Mouse (Mus musculus): ENCODE measurements at regions not wholly inside any gene's neighbourhood (a gene's known extent, or its start where the extent isn't known, plus 50 kb on each side); places are given as distances from the start of the nearest gene placed in this dataset.

DNA sequence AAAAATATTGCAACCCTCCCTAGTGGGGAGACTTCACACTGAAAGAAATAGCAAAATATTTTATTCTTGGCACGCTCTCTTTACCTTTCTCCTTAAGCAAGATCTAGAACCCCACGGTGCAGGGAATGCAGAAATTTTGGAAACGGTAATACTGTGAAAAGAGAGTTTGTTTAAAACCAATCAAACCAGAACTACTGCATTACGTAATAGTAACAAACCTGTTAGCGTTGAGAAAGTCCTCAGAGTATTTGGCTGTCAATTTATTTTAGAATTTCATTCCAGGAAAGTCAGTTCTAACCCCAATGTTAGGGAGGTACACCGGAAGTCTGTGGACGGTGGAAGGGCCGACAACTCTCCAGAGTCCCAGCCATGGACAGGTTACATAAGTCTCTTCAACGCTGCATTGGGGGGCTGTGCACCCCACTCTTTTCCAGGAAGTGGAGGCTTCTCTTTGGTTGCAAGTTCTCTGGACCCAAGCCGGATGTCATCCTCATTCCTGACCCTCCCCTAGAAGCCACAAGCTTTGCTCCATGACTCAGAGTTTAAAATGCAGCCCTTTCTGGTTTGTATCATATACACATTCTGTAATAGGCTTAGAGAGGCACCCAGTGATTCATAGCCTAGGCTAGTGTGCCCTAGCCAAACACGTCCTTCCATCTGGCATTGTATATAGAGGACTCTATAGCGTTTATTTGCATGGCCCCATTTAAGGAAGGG lies 105.0 kb upstream of the Frmd6 start:
- DNase-seq, result peak in 1 of 2 experiments; percentile 13

DNA sequence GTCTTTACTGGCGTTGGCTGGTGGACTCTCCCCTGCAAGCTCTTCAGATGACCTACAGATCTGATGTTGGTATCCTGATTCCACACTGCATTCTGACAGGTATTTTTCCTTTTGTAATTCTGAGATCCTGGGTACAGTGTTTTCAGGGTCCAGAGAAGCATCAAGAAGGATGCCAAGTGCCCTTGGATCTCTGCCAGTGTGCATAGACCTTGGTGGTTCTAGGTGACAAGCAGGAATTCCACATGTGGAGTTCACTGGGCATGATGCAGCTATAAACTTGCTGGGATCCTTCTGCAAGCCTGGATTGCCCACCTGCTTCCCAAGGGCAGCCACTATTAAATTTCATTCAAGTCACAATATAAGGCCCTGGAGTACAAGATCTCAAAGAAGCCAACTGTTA lies 100.0 kb upstream of the Frmd6 start:
- no peak for DNase-seq

DNA sequence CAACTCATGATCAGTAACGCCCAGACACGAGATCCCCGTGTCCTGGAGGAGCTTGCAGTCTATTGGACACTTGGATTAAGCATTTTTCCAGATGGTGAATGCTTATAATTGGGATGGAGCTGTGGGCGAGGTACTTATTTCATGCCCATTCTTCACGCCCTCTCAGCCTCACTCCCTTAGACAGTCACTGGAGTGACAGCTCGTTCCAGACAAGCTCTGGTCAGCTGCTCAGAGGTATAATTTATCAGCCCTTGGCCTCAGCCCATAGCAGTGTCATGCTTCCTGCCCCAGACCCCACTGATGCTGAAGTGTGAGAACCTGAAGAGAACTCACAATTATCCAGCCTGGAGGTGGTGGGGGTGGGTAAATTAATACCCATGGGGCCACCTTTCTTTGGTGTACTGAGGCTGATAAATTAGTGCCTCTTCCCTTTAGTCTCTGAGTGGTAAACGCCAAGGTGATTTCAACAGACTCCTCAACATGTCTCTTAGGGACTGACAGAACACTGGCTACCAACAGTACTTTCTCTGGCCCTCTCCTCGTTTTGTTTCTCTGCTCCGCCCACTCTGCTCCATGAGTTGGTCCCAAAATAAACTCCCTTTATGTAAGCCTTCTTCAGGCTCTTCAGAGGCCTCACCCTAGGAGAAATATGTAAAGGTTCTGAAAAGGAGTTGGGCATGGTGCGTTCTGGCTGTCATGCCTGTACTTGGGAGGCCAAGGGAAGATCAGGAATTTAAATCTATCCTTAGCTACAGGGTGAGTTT lies 97.6 kb upstream of the Frmd6 start:
- no peak for DNase-seq

DNA sequence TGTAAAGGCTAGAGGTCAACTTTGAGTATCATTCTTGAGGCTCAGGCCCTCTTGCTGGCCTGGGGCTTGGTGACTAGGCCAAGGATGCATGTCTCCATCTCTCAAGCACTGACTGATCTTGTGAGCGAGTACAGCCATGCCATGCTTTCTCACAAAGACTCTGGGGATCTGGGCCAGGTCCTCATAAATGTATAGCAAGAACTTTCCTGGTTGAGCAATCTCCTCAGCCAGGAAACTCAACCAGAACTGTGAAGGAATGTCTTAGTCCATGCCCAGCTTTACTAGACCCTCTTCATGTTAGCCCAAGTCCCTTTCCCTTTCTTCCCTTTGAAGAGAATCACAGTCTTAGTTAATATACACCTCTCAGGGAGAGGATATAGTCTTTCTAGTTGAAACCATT lies 96.9 kb upstream of the Frmd6 start:
- no peak for DNase-seq

DNA sequence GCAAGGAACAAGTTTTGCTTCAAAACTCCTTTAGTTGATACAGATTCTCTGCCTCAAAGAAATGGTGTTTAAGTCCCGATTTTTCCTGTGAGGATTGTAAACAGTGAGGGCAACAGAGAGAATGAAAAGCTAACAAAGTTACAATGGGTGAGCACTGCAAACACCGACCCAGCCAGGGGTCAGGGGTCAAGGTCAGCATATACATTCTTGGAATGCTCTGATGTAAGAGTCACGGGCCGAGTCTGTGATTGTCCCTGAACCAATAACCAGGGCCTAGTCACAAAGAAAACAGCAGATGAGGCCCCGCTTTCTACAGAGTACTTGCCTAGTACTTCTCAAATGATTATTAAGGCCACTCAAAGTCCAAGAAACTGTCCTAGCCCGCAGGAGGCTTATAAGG lies 95.4 kb upstream of the Frmd6 start:
- no peak for DNase-seq

DNA sequence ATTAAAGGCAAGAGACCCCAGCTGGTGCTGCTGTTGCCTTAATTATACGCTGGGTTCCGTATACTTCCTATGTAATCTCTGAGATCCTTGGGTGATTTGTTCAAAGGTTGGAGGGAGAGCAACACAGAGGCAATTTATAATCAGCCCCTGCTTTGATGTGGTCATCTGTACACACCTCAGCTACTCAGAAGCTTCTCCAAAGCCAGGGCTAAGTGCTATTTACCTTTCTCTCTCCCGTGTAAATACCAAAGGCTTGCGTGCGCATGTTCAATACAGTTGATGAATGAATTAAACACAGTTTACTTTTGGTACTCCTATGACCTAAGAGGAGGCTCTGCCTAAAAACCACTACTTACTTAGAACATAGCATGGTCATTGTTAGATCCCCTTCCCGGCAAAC lies 93.8 kb upstream of the Frmd6 start:
- DNase-seq, result no peak

DNA sequence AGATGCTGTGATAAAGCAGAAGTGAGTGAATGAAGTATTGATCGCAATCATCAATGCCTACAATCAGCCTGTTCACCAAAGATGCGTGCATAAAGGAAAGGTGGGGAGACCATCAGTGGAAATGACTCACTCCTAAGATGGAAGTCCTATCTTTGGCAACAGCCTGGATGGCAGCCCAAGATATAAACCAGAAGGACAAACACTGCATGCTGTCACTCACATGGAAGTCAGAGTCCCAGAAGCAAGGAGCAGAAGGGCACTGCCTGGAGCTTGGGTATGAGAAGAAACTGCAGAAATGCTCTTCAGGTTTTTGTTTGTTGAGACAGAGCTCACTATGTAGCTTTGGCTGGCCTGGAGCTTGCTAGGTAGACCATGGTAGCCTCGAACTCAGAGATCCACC lies 92.7 kb upstream of the Frmd6 start:
- no peak for DNase-seq

DNA sequence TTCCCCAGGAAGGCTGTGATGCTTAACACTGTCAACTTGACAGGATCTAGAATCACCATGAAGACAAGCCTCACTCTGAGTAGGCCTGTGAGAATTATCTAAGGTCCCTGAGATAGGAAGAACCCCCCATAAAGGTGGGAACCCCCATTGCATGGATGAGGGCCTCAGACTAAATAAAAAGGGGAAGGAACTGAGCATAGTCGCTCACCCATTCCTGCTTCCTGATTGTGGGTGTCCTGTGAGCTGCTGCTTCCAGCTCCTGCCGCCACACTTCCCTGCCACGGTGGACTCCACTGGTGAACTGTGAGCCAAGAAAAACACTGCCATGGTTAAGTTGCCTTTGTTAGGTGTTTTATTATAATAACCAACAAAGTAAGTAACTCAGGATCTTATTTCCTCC lies 86.8 kb upstream of the Frmd6 start:
- DNase-seq, result no peak

DNA sequence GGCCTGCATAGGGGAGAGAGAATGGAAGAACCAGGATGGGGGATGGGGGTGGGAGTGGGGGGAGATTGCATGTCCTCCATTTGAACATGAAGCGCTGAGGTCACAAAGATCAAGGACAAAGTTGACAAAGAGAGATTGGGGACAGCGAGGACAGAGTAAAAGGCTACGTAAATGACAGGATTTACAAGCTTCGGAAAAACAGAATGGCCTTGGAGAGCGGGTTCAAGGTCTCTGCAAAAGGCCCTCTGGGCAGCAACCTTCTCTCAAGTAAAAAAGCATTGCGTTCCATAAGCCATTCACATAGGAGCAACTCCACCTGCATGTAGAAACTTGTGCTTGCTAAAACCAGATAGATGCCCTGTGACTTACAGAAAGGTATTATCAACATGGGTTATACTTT lies 86.0 kb upstream of the Frmd6 start:
- DNase-seq, result no peak

DNA sequence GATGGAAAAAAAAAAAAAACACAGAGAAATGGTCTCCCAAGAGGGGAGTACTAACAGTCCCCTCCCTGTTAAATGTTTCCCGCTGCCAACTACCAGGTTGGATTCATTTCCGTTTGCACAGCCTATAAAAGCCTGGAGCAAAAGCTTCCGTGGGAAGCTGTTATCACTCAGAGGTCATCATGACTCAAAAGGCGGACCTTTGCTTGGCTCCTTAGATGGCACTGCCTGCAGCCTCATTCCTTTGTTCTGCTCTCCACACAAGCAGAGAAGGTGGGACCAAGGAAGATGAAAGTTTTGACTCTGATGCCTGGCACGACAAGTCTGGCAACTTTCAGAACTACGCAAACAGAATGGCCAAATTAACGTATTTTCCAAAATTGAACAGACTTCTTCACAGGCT lies 85.5 kb upstream of the Frmd6 start:
- DNase-seq, result no peak

DNA sequence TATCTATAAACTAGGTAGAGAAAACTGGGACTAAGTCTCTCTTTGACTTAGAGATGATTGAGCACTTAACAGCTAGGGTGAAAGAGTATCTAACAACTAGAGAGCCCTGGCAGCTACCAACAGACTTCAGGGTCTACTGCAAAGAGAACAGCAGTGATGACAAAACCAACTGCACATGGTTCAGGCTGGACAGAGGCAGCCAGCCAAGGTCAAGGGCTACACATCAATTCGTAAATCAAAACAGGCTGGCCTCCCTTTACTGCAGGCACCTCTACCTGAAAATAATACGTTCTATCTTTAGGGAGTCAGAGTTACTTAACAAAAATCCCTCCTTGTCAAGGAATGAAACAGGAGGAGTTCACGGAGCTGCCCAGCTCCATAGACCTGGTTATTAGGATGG lies 82.5 kb upstream of the Frmd6 start:
- no peak for DNase-seq

DNA sequence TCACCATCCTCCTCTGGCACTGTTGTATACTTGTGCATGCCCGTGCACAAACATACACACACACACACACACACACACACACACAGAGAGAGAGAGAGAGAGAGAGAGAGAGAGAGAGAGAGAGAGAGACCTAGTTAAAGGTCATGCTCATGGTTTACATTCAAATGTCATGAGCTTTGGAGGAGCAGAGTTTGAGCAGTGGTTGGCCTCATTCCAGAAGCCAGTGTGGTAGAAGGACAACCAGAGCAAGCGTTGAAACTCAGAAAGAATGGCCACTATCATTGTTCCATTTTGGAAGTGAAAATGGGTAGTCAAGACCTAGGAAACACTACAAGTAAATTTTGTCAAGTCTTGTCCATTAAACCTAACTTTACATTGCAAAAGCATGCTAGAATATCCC lies 79.6 kb upstream of the Frmd6 start:
- DNase-seq, result no peak

DNA sequence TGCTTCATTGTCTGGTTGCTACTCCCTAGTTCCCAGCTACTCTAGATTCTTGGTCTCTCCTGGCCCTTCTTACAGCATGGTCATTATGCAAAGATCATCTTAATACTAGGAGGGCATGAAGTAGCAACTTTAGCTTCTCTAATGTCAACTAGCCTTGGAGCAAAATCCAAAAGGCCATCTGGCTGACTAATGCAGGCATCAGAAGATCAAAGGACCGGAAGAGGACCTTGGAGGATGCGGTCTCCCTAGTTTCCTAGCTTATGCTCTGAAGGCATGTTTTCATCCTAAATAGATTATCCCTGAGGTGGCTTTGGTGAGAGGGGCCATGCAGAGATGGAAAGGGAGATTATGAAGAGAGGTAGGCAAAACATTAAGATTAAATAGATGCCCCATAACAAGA lies 75.7 kb upstream of the Frmd6 start:
- DNase-seq, result no peak

DNA sequence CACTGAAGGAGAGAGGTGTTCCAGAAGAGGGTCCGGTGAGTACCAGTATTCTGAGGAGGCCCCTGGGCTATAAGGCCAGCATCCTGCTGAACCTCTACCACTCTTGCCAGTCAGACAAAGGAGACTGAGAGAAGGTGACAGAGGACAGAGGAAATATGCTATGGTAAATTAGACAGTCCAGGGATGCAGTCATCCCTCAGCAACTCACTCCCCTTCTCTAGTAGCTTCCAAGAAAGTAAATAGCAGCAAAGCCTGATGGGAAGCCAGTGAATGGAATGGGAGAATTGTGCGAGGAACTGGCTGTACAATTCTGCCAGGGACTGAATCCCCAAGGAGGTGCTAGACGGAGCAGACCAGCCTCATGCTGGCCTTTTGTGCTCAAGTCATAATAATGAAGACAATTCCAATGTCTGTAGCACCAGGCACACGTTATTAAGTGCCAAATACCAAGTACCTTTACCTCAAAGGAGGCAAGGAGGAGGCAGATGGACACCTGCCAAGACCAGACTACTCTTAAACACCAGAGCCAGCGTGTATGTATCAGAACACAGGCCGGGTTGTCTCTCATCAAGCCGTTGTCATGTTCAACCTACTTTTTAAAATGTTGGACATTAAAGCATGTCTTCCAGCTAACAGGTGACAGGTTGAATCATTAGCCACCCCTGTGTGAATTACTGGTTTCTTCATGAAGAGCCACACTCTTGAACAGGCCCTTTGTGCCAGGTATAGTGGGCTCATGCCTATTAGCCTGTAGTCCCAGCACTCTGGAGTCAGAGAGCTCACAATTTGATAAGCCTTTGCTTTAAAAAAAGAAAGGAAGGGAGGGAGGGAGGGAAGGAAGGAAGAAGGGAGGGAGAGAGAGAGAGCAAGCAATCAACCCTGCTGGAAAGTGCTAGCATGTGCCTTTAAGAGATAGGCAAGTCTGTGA lies 74.4 kb upstream of the Frmd6 start:
- no peak for DNase-seq

DNA sequence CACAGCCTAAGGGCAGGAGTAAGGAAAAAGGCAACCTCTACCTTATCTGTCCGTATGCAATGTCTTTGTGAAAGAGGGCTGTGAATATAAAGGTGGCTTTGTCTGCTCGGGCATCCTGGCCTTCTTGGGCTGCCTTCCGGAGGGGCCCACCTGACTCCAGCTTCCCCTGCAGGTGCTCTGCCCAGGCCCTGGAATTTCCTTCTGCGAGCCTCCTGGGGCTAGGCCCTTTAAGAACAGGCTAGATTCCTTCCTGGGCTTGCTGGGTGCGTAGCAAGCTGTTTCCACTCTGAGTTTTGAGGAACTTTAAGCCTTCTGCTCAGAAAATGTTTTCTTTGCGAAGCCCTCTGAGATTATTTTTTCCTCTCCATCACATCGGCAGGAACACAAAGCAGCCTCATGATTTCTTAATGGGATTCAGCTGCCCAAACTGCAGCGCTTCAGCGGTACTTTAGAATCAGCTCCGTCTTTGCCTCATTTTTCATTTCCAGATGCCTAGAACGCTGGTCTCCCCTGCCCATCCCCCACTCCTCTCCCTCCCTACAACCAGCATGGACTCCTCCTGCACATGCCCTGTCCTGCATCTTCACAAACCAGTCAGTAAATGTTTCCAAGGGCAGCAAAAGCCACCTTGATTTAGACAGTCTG lies 72.9 kb upstream of the Frmd6 start:
- no peak for DNase-seq

DNA sequence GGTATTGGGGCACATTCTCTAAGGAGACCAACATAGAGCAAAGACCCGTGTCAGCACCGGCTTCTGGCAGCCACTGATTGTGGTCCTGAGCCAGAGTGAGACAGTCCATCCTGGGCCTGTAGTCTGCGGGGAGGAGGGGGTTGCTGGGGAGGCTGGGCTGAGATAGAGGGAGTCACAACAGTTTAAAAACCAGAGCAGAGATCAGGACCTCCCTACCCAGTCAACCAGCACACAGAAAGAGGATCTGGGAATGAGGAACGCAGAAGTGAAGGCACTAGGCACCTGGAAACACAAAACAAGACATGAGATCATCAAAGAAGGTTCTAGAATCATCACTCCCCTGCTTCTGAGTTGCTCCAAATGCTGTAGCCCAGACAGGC lies 72.4 kb upstream of the Frmd6 start:
- DNase-seq, result no peak

DNA sequence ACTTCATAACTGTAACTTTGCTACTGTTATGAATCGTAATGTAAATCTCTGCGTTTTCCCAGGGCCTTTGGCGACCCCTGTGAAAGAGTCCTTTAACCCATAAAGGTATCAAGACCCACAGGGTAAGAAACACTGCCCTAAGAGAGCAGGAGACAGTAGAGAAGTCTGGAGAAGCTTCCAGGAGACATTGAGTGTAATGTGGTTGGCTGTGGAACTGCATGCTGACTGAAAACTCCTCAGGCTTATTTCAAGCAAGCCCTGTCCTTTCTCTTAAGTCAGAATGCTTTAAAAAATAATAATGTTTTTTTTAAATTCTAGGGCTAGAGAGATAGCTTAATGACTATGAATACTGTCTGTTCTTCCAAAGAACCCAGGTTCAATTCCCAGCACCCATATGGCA lies 71.9 kb upstream of the Frmd6 start:
- no peak for DNase-seq

DNA sequence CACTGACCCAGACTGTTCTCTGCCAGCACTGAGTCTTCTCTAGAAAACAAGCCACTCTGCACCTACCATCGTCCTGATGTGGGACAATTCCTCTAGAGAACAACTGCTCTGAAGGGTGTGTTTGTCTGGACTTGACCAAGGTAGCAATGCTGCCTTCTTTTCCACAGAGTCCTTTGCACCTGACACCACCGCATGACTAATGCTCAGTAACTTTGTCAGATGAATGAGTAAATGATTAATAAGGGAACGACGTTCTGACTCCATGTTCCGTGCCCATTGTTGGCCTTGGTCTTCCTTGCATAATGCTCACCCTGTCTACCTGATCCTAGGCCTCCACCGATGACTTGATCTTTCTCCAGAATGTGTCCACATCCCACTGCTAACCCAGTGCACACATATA lies 67.2 kb upstream of the Frmd6 start:
- DNase-seq, result no peak

DNA sequence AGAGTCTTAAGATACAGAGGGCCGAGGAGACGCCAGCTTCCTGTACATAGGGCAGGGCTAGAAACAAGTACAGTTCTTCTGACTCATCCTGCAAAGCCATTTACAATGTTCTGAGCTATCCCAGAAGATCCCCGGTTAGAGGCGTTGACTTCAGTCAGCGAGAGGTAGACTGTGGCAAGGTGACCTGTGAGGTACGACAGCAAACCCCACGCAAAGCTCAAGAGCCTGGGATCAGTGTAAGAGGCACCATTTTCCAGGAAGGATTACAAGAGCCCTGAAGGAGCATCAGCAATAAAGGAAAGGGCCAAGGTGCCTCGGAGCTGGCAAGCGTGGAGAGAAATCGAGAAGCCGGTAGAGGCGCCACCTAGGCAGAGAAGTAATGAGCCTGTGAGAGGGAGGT lies 61.8 kb upstream of the Frmd6 start:
- DNase-seq, result no peak

DNA sequence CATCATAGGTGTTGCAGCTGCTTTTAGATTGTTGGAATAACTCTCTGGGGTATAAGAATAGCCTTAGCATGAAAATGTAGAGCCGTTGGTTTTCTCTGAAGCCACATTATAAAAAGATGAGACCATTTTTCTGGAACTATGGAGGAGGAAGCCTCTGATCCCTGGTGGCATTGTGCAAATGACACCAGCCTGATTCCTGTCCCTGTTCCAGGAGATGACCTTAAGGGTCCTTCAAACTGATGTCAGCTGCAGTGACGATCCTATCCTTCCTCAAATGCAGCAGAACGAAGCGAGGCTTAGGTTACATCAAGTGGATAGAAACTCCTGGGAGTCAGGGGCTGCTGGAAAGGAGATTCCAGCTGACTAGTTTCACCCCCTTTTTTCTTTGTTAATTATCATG lies 59.0 kb upstream of the Frmd6 start:
- DNase-seq, result no peak

DNA sequence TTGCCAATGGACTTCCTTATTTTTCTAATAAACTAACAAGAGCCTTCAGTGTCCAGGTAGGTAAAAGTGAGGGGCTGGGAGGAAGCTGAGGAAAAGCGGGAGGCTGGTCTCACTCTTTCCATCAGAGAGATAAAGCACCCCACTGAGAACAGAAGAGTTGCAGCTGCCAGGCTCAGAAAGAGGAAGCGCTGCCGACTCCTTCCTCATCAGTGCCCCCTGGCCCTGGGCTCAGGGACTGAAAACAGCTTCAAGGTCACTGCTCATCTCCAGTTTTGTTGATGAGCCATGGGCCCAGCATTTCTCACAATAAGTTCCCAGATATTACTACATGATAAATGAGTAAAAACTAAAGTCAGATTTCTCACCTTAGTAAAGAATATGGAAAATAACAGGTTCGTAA lies 57.4 kb upstream of the Frmd6 start:
- DNase-seq, result no peak

DNA sequence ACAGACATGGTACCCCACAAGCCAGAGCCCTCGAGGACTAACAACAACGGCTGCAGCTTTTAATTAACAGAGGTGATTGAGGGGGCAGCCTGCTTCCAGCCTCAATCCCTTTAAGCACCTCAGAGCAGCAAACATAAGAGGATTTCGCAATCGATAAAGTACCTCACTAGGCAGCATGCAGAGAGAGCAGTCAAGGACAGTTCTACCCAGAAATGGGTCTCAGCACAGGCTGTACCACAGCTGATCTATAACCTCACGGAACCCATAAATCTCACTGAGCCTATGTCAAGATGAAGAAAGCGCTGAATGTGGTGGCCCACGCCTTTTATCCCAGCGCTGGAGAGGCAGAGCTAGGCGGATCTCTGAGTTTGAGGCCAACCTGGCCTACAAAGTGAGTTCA lies 56.6 kb upstream of the Frmd6 start:
- DNase-seq, result no peak

DNA sequence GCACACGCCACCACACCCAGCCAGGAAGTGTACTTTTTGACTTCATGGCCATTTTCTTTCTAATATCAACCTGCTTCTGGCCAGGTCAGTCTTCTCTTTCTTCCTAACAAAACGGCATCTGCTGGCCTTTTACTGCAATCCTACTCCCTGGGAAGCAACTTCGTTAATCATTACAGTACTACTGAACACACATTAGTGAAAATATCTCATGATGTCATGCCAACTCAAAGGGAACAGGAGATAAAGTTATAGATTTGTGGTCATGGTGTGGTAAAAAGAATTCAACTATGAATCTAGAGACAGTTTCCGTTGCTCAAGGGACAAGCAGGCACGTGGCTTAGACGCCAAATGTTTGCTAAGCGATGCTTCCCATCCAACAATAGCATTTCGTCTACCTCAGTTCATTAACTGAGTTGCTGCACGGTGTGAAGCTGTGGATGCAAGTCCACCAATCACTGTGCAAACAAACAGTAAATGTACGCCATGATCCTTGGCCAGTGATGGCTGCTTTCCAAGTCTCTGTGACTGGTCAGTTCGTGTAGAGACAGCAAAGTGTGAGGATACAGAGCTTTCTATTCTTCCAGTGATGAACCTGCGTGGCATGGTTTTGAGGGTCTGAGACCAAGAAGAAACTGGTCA lies 55.7 kb upstream of the Frmd6 start:
- DNase-seq, result no peak
